Mouse (Mus musculus) C2C12 (cell line): ENCODE data around the gene Foxn3.

Source experiments
- CTCF ChIP-seq: IDR thresholded peaks from one replicate; pipeline ENCODE4 v1.5.1; 2011; ENCODE audit not compliant: control insufficient read depth, insufficient read depth, insufficient read length
- MAX ChIP-seq: IDR thresholded peaks from one replicate; pipeline ENCODE4 v1.6.1; 2011; ENCODE audit warnings: mild to moderate bottlenecking, control low read depth
- MYOD1 ChIP-seq: IDR thresholded peaks from one replicate; pipeline ENCODE4 v1.6.1; 2011; ENCODE audit warnings: low read depth; ENCODE audit not compliant: control insufficient read depth, insufficient read length
- MYOG ChIP-seq: IDR thresholded peaks from one replicate; pipeline ENCODE4 v1.6.1; 2011; ENCODE audit not compliant: control insufficient read depth, insufficient read length; ENCODE audit errors: extremely low read depth
- USF1 ChIP-seq: IDR thresholded peaks from one replicate; pipeline ENCODE4 v1.6.1; 2011; ENCODE audit warnings: low read depth, mild to moderate bottlenecking, control low read depth, moderate library complexity

GRCm38 (mm10) chr12:99231321-99231720 lies 332.1 kb downstream of the Foxn3 start:
- TF ChIP-seq CTCF (no peak), MYOD1 (no peak), MAX (no peak), USF1 (no peak), MYOG (no peak)
